9 mouse cellular contexts compared by ENCODE assay signal in genomic region chr1:132374873-132375244, GRCm38 (mm10). TPM values are rescaled to one million over a fixed set of nuclear protein-coding genes. Genes with fewer than 3 reads are reported as not detected.
DNase-seq lines count a peak whose midpoint lies in the region; ATAC-seq and TF ChIP-seq lines count a peak whose summit lies in the region.
"Had no signal": no experiment of that assay in that cellular context is flagged by ENCODE, and none has a peak within 500 bp of the region (broad histone marks: within the 10 kb centered on the region; RNA-seq: fewer than 3 reads in every experiment).

No protein-coding gene starts in this region.

- H3K4me2 ChIP-seq in forebrain, embryonic 12.5 days = no peak overlapping the region
- peak overlapping the region; percentile 79 for H3K4me2 ChIP-seq in liver, embryonic 14.5 days (ENCODE audit: low read depth)

- ATAC-seq in forebrain, embryonic 12.5 days (ENCODE audit: low FRiP score) = no peak
- no peak for ATAC-seq in liver, embryonic 14.5 days (ENCODE audit: insufficient read depth)

- H3K27ac ChIP-seq in kidney, adult 2 months (ENCODE audit: insufficient read depth, low read depth, low read length) = 0 out of 2 replicates have a peak overlapping the region, but pooled peaks have one; percentile 11
- H3K27ac ChIP-seq in bone marrow, adult 2 months (ENCODE audit: control insufficient read depth, insufficient read depth, low read depth, low read length, poor library complexity) = peak overlapping the region; percentile 82
- peak overlapping the region; percentile 27 for H3K27ac ChIP-seq in forebrain, embryonic 12.5 days
- peak overlapping the region; percentile 88 for H3K27ac ChIP-seq in liver, embryonic 14.5 days

- H3K9me3 ChIP-seq in forebrain, embryonic 12.5 days = no peaks in the 10 kb centered on the region
- H3K9me3 ChIP-seq in liver, embryonic 14.5 days (ENCODE audit: control insufficient read depth, low read length) = no peaks in the 10 kb centered on the region

- no peaks in the 10 kb centered on the region for H3K27me3 ChIP-seq in kidney, adult 2 months (replicated peaks; ENCODE audit: control insufficient read depth, insufficient read depth, low read length)
- H3K27me3 ChIP-seq in forebrain, embryonic 12.5 days = no peaks in the 10 kb centered on the region
- H3K27me3 ChIP-seq in liver, embryonic 14.5 days (ENCODE audit: control insufficient read depth, insufficient read depth, low read length) = no peaks in the 10 kb centered on the region

- TF ChIP-seq CTCF in kidney, adult 2 months (conservative IDR thresholded peaks at IDR 0.05; ENCODE audit: insufficient read depth, insufficient read length, low read depth, low read length) = no peak
- no peak for TF ChIP-seq CTCF in bone marrow, adult 2 months (IDR thresholded peaks at IDR 0.05; ENCODE audit: control insufficient read depth, insufficient read depth, low read length)
- TF ChIP-seq CTCF in liver, embryonic 14.5 days (IDR thresholded peaks at IDR 0.05; ENCODE audit: low read depth) = no peak

- peaks cover 29% of the 10 kb centered on the region for H3K4me1 ChIP-seq in kidney, adult 2 months (ENCODE audit: control insufficient read depth, insufficient read depth, low read length)
- peaks cover 20% of the 10 kb centered on the region; the same call in 1 of the 2 replicates for H3K4me1 ChIP-seq in bone marrow, adult 2 months (ENCODE audit: control insufficient read depth, insufficient read depth, low read length)
- peaks cover 64% of the 10 kb centered on the region for H3K4me1 ChIP-seq in forebrain, embryonic 12.5 days
- peaks cover 87 to 88% of the 10 kb centered on the region in 2 experiments for H3K4me1 ChIP-seq in liver, embryonic 14.5 days (replicated peaks; ENCODE audit: control insufficient read depth in 2 of 2, insufficient read depth in 2 of 2, low read length in 1 of 2)

- DNase-seq in kidney, adult 2 months = no peak
- no peak for DNase-seq in kidney, postnatal 36 days
- DNase-seq in liver, embryonic 14.5 days (ENCODE audit: low read depth in 3 of 3, low spot score in 3 of 3) = no peak
- no peak for DNase-seq in spleen, postnatal 14 days (ENCODE audit: low spot score in 2 of 2)
- no peak for DNase-seq in right cerebral cortex, adult 2 months (ENCODE audit: low spot score in 2 of 2)
- DNase-seq in MN1 (ENCODE audit: low spot score) = no peak
- DNase-seq: kidney, postnatal 14 days had no signal

- H3K4me3 ChIP-seq in kidney, adult 2 months (ENCODE audit: insufficient read depth, low read depth, low read length) = no peak overlapping the region
- no peak overlapping the region for H3K4me3 ChIP-seq in bone marrow, adult 2 months (replicated peaks; ENCODE audit: control insufficient read depth, low read depth, low read length)
- no peak overlapping the region for H3K4me3 ChIP-seq in forebrain, embryonic 12.5 days (replicated peaks)
- peak overlapping the region; percentile 46 to 51 for H3K4me3 ChIP-seq in liver, embryonic 14.5 days (ENCODE audit: insufficient read depth in 1 of 2, low read depth in 2 of 2, low read length in 2 of 2)

- H3K36me3 ChIP-seq in kidney, adult 2 months (ENCODE audit: control insufficient read depth, insufficient read depth, low read length) = no peaks in the 10 kb centered on the region
- H3K36me3 ChIP-seq in forebrain, embryonic 12.5 days (replicated peaks) = peaks cover 60% of the 10 kb centered on the region
- H3K36me3 ChIP-seq in liver, embryonic 14.5 days (replicated peaks; ENCODE audit: control insufficient read depth, insufficient read depth, low read depth) = peaks cover 72% of the 10 kb centered on the region

- 70% methylated on average over 3 of the region's 3 CpGs for WGBS in kidney, adult 2 months
- 55% methylated on average over 3 of the region's 3 CpGs for WGBS in bone marrow, adult 2 months
- WGBS in forebrain, embryonic 12.5 days = 76% methylated on average over 3 of the region's 3 CpGs
- 43% methylated on average over 3 of the region's 3 CpGs for WGBS in liver, embryonic 14.5 days (ENCODE audit: insufficient replicate concordance)

- no peak for TF ChIP-seq POLR2A in kidney, adult 2 months (IDR thresholded peaks at IDR 0.05; ENCODE audit: low read depth, low read length)
- no peak for TF ChIP-seq POLR2A in bone marrow, adult 2 months (IDR thresholded peaks at IDR 0.05; ENCODE audit: borderline replicate concordance, control insufficient read depth, low read depth, low read length)

- TF ChIP-seq EP300 in liver, embryonic 14.5 days (IDR thresholded peaks at IDR 0.05; ENCODE audit: low read depth) = no peak

- H3K9ac ChIP-seq in forebrain, embryonic 12.5 days = no peak overlapping the region
- H3K9ac ChIP-seq in liver, embryonic 14.5 days (replicated peaks) = peak overlapping the region; percentile 43

RNA-seq across cellular contexts. Expression of gene Tmcc2, which starts 16.2 kb away (rescaled TPM):
- 6.0 and 6.3 TPM in 2 replicates for polyA plus RNA-seq in kidney, adult 2 months (2012; rRNA removed)
- polyA plus RNA-seq in bone marrow, adult 2 months (2011; ENCODE audit: insufficient read depth, insufficient read length, low replicate concordance, missing spikeins) = 246 and 316 TPM in 2 replicates
- polyA plus RNA-seq in forebrain, embryonic 12.5 days (2016; fragmentation: Nextera tagmentation; extraction: Ambion mirVana) = 24.0 and 26.9 TPM in 2 replicates
- polyA plus RNA-seq in liver, embryonic 14.5 days (2012; rRNA removed) = 327 and 335 TPM in 2 replicates
- 285 and 306 TPM in 2 replicates for polyA plus RNA-seq in liver, embryonic 14.5 days (2014; fragmentation: Nextera tagmentation; extraction: Ambion mirVana)

RNA-seq across cellular contexts. Expression of gene Dstyk, which starts 42.5 kb away (rescaled TPM):
- 13.0 and 13.9 TPM in 2 replicates for polyA plus RNA-seq in kidney, adult 2 months (2012; rRNA removed)
- 9.6 and 13.7 TPM in 2 replicates for polyA plus RNA-seq in bone marrow, adult 2 months (2011; ENCODE audit: insufficient read depth, insufficient read length, low replicate concordance, missing spikeins)
- polyA plus RNA-seq in forebrain, embryonic 12.5 days (2016; fragmentation: Nextera tagmentation; extraction: Ambion mirVana) = 14.7 and 16.1 TPM in 2 replicates
- 3.3 and 4.0 TPM in 2 replicates for polyA plus RNA-seq in liver, embryonic 14.5 days (2012; rRNA removed)
- 3.6 TPM in 2 replicates for polyA plus RNA-seq in liver, embryonic 14.5 days (2014; fragmentation: Nextera tagmentation; extraction: Ambion mirVana)

RNA-seq across cellular contexts. Expression of gene Nuak2, which starts 58.9 kb away (rescaled TPM):
- 56.1 and 73.7 TPM in 2 replicates for polyA plus RNA-seq in kidney, adult 2 months (2012; rRNA removed)
- 5.2 and 16.4 TPM in 2 replicates for polyA plus RNA-seq in bone marrow, adult 2 months (2011; ENCODE audit: insufficient read depth, insufficient read length, low replicate concordance, missing spikeins)
- 49.9 and 54.0 TPM in 2 replicates for polyA plus RNA-seq in forebrain, embryonic 12.5 days (2016; fragmentation: Nextera tagmentation; extraction: Ambion mirVana)
- 1.0 and 1.2 TPM in 2 replicates for polyA plus RNA-seq in liver, embryonic 14.5 days (2012; rRNA removed)
- 2.0 and 2.1 TPM in 2 replicates for polyA plus RNA-seq in liver, embryonic 14.5 days (2014; fragmentation: Nextera tagmentation; extraction: Ambion mirVana)

Comparison
In these comparisons a context has a peak if more than half of its experiments do, and no peak if none do; other contexts are left out.
1. H3K27ac ChIP-seq: peak in every context shown above with its lines; median percentile 88 in liver, embryonic 14.5 days; 82 in bone marrow, adult 2 months; 27 in forebrain, embryonic 12.5 days; 11 in kidney, adult 2 months.
2. H3K4me3 ChIP-seq: peak in liver, embryonic 14.5 days (2 of 2); none in kidney, adult 2 months (single experiment), bone marrow, adult 2 months (single experiment) and forebrain, embryonic 12.5 days (single experiment).